Mouse (Mus musculus) yolk sac, embryonic 10.5 days (tissue): ENCODE data around the gene Fuca2.
"Not testable (repeated sequence)": the region's sequence is repeated elsewhere in the genome, so short reads cannot be mapped to it uniquely, and the experiment has no call there.

Experiments used
- DNase-seq: peaks from one replicate; pipeline ENCODE4 v3.0.0-alpha.2; 2017; ENCODE audit warnings: low spot score

Fuca2 gene

GRCm38 (mm10) chr10:13499331-13499730 lies at the start of gene Fuca2:
Gene Fuca2, plus strand, starts transcription at chr10:13499540.
- no peak for DNase-seq

GRCm38 (mm10) chr10:13451640-13452039 lies 47.7 kb upstream of the Fuca2 start:
- no peak for DNase-seq

- DNase-seq: no peak
Measured at GRCm38 (mm10) chr10:13453200-13453990, 45.9 kb upstream of the Fuca2 start.

GRCm38 (mm10) chr10:13464295-13464694 lies 35.0 kb upstream of the Fuca2 start:
- DNase-seq: not testable (repeated sequence)

- no peak for DNase-seq
Measured at GRCm38 (mm10) chr10:13466925-13467324, 32.4 kb upstream of the Fuca2 start.

- DNase-seq: not testable (repeated sequence)
Measured at GRCm38 (mm10) chr10:13468025-13468529, 31.3 kb upstream of the Fuca2 start.

- no peak for DNase-seq
Measured at GRCm38 (mm10) chr10:13470236-13470635, 29.1 kb upstream of the Fuca2 start.

- DNase-seq: no peak
Measured at GRCm38 (mm10) chr10:13473287-13473832, 26.0 kb upstream of the Fuca2 start.

GRCm38 (mm10) chr10:13473833-13474567 lies 25.3 kb upstream of the Fuca2 start, which contains the start of gene Phactr2:
Gene Phactr2, minus strand, starts transcription at chr10:13474412.
- DNase-seq: peak; percentile 55

- DNase-seq: no peak
Measured at GRCm38 (mm10) chr10:13474568-13474955, 24.8 kb upstream of the Fuca2 start.

GRCm38 (mm10) chr10:13475121-13475520 lies 24.2 kb upstream of the Fuca2 start:
- no peak for DNase-seq

GRCm38 (mm10) chr10:13479341-13479740 lies 20.0 kb upstream of the Fuca2 start:
- no peak for DNase-seq

- no peak for DNase-seq
Measured at GRCm38 (mm10) chr10:13485958-13486357, 13.4 kb upstream of the Fuca2 start.

- no peak for DNase-seq
Measured at GRCm38 (mm10) chr10:13489671-13490070, 9.7 kb upstream of the Fuca2 start.

GRCm38 (mm10) chr10:13493978-13494686 lies 5.2 kb upstream of the Fuca2 start:
- peak; percentile 65 for DNase-seq

- no peak for DNase-seq
Measured at GRCm38 (mm10) chr10:13496315-13496714, 3.0 kb upstream of the Fuca2 start.

- no peak for DNase-seq
Measured at GRCm38 (mm10) chr10:13500473-13500872, 1.1 kb downstream of the Fuca2 start.

GRCm38 (mm10) chr10:13500938-13501496 lies 1.7 kb downstream of the Fuca2 start:
- peak; percentile 90 for DNase-seq

GRCm38 (mm10) chr10:13501533-13501932 lies 2.2 kb downstream of the Fuca2 start:
- DNase-seq: peak; percentile 12

GRCm38 (mm10) chr10:13502371-13502770 lies 3.0 kb downstream of the Fuca2 start:
- peak; percentile 10 for DNase-seq

GRCm38 (mm10) chr10:13521857-13522256 lies 22.5 kb downstream of the Fuca2 start:
- DNase-seq: no peak

- peak; percentile 26 for DNase-seq
Measured at GRCm38 (mm10) chr10:13528155-13528554, 28.8 kb downstream of the Fuca2 start.
